Mouse (Mus musculus) liver (tissue): ENCODE data around the gene Gm9745.
"Not testable (repeated sequence)": the region's sequence is repeated elsewhere in the genome, so short reads cannot be mapped to it uniquely, and the experiment has no call there.

Experiments used
- DNase-seq: peaks from one replicate; pipeline ENCODE4 v3.0.0-alpha.2; 2020; ENCODE audit warnings: mixed read lengths

The Gm9745 gene

GRCm38 (mm10) chr13:8948131-8948530 is at the start of gene Gm9745:
Gene Gm9745 (minus strand): TSS chr13:8948231.
- DNase-seq = not testable (repeated sequence)

- not testable (repeated sequence) for DNase-seq
Measured at GRCm38 (mm10) chr13:8997221-8997620, 49.2 kb upstream of the Gm9745 start.

GRCm38 (mm10) chr13:8995990-8996786 is 48.2 kb upstream of the Gm9745 start, which contains the start of gene Gtpbp4:
Gene Gtpbp4 (minus strand): TSS chr13:8996083.
- DNase-seq = peak; percentile 97

- no peak for DNase-seq
Measured at GRCm38 (mm10) chr13:8995159-8995989, 47.3 kb upstream of the Gm9745 start.

- DNase-seq = no peak
Measured at GRCm38 (mm10) chr13:8992231-8992630, 44.2 kb upstream of the Gm9745 start.

- DNase-seq = no peak
Measured at GRCm38 (mm10) chr13:8972972-8973371, 24.9 kb upstream of the Gm9745 start.

- no peak for DNase-seq
Measured at GRCm38 (mm10) chr13:8972369-8972768, 24.3 kb upstream of the Gm9745 start.

- no peak for DNase-seq
Measured at GRCm38 (mm10) chr13:8967742-8968141, 19.7 kb upstream of the Gm9745 start.

GRCm38 (mm10) chr13:8965224-8965623 is 17.2 kb upstream of the Gm9745 start:
- peak; percentile 33 for DNase-seq

- not testable (repeated sequence) for DNase-seq
Measured at GRCm38 (mm10) chr13:8962266-8962665, 14.2 kb upstream of the Gm9745 start.

GRCm38 (mm10) chr13:8961128-8961888 is 13.3 kb upstream of the Gm9745 start:
- DNase-seq = not testable (repeated sequence)

- DNase-seq = peak; percentile 55
Measured at GRCm38 (mm10) chr13:8959554-8959953, 11.5 kb upstream of the Gm9745 start.

GRCm38 (mm10) chr13:8959058-8959457 is 11.0 kb upstream of the Gm9745 start:
- not testable (repeated sequence) for DNase-seq

GRCm38 (mm10) chr13:8956873-8957272 is 8.8 kb upstream of the Gm9745 start:
- DNase-seq = not testable (repeated sequence)

- DNase-seq = not testable (repeated sequence)
Measured at GRCm38 (mm10) chr13:8955127-8955526, 7.1 kb upstream of the Gm9745 start.

GRCm38 (mm10) chr13:8952563-8952962 is 4.5 kb upstream of the Gm9745 start, which contains the start of gene Idi2:
Gene Idi2 (plus strand): TSS chr13:8952863.
- not testable (repeated sequence) for DNase-seq

- DNase-seq = not testable (repeated sequence)
Measured at GRCm38 (mm10) chr13:8943828-8944227, 4.2 kb downstream of the Gm9745 start.

- DNase-seq = not testable (repeated sequence)
Measured at GRCm38 (mm10) chr13:8941701-8942100, 6.3 kb downstream of the Gm9745 start.

- not testable (repeated sequence) for DNase-seq
Measured at GRCm38 (mm10) chr13:8941110-8941509, 6.9 kb downstream of the Gm9745 start.

- DNase-seq = not testable (repeated sequence)
Measured at GRCm38 (mm10) chr13:8937611-8938140, 10.4 kb downstream of the Gm9745 start.

- no peak for DNase-seq
Measured at GRCm38 (mm10) chr13:8933499-8933898, 14.5 kb downstream of the Gm9745 start.

- DNase-seq = not testable (repeated sequence)
Measured at GRCm38 (mm10) chr13:8913890-8914289, 34.1 kb downstream of the Gm9745 start.
